In the genomic region with DNA sequence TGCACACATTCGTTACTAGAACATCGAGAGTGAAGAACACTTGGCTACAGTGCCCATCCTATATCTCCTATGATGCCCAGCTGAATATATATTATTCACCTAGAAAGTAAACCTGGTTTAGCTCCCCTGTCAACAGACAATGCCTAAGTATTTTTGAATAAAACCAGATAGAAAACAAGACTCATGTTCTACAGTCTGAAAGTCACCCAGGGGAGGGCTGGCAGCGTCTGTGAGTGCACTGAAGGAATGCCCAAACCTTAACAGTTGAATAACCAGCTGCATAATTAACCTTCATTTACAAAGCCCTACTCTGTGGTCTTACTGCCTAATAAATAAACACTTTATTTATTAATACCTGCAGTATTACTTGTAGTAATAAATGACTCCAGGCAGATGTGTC, we compare ENCODE assay signal across 19 mouse cellular contexts. TPM values are rescaled to one million over a fixed set of nuclear protein-coding genes. Genes with fewer than 3 reads are reported as not detected.
A peak's percentile ranks its signal among the peaks of the same experiment; 100 is the strongest.
DNase-seq lines count a peak whose midpoint lies in the region; ATAC-seq and TF ChIP-seq lines count a peak whose summit lies in the region.
"Had no signal": no experiment of that assay in that cellular context is flagged by ENCODE, and none has a peak within 500 bp of the region (broad histone marks: within the 10 kb centered on the region; RNA-seq: fewer than 3 reads in every experiment).

No protein-coding gene starts in this region.

- no peak for ATAC-seq in liver, postnatal 0 days
- no peak for ATAC-seq in liver, embryonic 11.5 days (replicated peaks; ENCODE audit: low FRiP score)
- ATAC-seq: forebrain, postnatal 0 days had no signal

- TF ChIP-seq POLR2A in ES-Bruce4 (IDR thresholded peaks at IDR 0.05; ENCODE audit: insufficient read depth, low read length) (no peak), myocyte (IDR thresholded peaks at IDR 0.05; ENCODE audit: insufficient read length, low read depth) (no peak)

- no peaks in the 10 kb centered on the region for H3K9me3 ChIP-seq in heart, embryonic 10.5 days
- H3K9me3 ChIP-seq in liver, postnatal 0 days (ENCODE audit: low read length), result no peaks in the 10 kb centered on the region
- no peaks in the 10 kb centered on the region for H3K9me3 ChIP-seq in liver, embryonic 11.5 days (ENCODE audit: control insufficient read depth, low read length)
- no peaks in the 10 kb centered on the region for H3K9me3 ChIP-seq in ES-Bruce4 (replicated peaks; ENCODE audit: control insufficient read depth, insufficient read depth, low read length, poor library complexity, severe bottlenecking)
- H3K9me3 ChIP-seq: embryonic facial prominence, embryonic 13.5 days; limb, embryonic 15.5 days; midbrain, embryonic 10.5 days; neural tube, embryonic 12.5 days had no signal

- H3K4me1 ChIP-seq in heart, embryonic 10.5 days, result peaks cover 70% of the 10 kb centered on the region
- peaks cover 41% of the 10 kb centered on the region for H3K4me1 ChIP-seq in liver, postnatal 0 days (ENCODE audit: insufficient read depth)
- peaks cover 43% of the 10 kb centered on the region for H3K4me1 ChIP-seq in liver, embryonic 11.5 days (replicated peaks; ENCODE audit: control insufficient read depth, insufficient read depth, low read length)
- H3K4me1 ChIP-seq in ES-Bruce4 (ENCODE audit: control insufficient read depth, insufficient read depth, low read length), result peaks cover 2% of the 10 kb centered on the region
- H3K4me1 ChIP-seq: neural tube, embryonic 12.5 days had no signal

- H3K79me2 ChIP-seq in myocyte (ENCODE audit: control insufficient read depth, insufficient read depth), result peaks cover 92% of the 10 kb centered on the region

- WGBS in heart, embryonic 10.5 days, result 90% methylated on average over 3 of the region's 3 CpGs
- 85% methylated on average over 3 of the region's 3 CpGs for WGBS in liver, postnatal 0 days (ENCODE audit: insufficient replicate concordance)
- 84% methylated on average over 3 of the region's 3 CpGs for WGBS in liver, embryonic 11.5 days

- no peak overlapping the region for H3K9ac ChIP-seq in liver, postnatal 0 days (replicated peaks)
- H3K9ac ChIP-seq in liver, embryonic 11.5 days (ENCODE audit: low read depth, low read length), result no peak overlapping the region
- H3K9ac ChIP-seq in ES-Bruce4 (ENCODE audit: low read depth, poor library complexity, severe bottlenecking), result peak overlapping the region; percentile 16; the same call in 1 of the 2 replicates
- H3K9ac ChIP-seq: embryonic facial prominence, embryonic 13.5 days; forebrain, postnatal 0 days; limb, embryonic 15.5 days; neural tube, embryonic 12.5 days had no signal

- peaks cover 6% of the 10 kb centered on the region; the same call in 1 of the 2 replicates for H3K36me3 ChIP-seq in heart, embryonic 10.5 days
- H3K36me3 ChIP-seq in liver, postnatal 0 days (replicated peaks; ENCODE audit: insufficient read depth, low read length), result peaks cover 11% of the 10 kb centered on the region
- H3K36me3 ChIP-seq in liver, embryonic 11.5 days (ENCODE audit: control insufficient read depth, insufficient read depth, low read length), result no peaks in the 10 kb centered on the region
- no peaks in the 10 kb centered on the region for H3K36me3 ChIP-seq in ES-Bruce4 (ENCODE audit: control insufficient read depth, insufficient read depth, low read length, poor library complexity, severe bottlenecking)
- peaks cover 8% of the 10 kb centered on the region for H3K36me3 ChIP-seq in myocyte (ENCODE audit: control insufficient read depth, insufficient read depth)
- H3K36me3 ChIP-seq: embryonic facial prominence, embryonic 13.5 days; limb, embryonic 15.5 days; neural tube, embryonic 12.5 days had no signal

- no peak overlapping the region for H3K4me3 ChIP-seq in heart, embryonic 10.5 days
- no peak overlapping the region for H3K4me3 ChIP-seq in liver, postnatal 0 days (ENCODE audit: low read depth, low read length)
- no peak overlapping the region for H3K4me3 ChIP-seq in liver, embryonic 11.5 days (ENCODE audit: low read depth, low read length)
- H3K4me3 ChIP-seq in ES-Bruce4 (ENCODE audit: low read depth, low read length), result peak overlapping the region; percentile 40; the same call in 1 of the 2 replicates
- H3K4me3 ChIP-seq in myocyte, result peak overlapping the region; percentile 19
- H3K4me3 ChIP-seq: embryonic facial prominence, embryonic 13.5 days; limb, embryonic 15.5 days; midbrain, embryonic 10.5 days; neural tube, embryonic 12.5 days had no signal

- H3K27ac ChIP-seq in heart, embryonic 10.5 days, result no peak overlapping the region
- H3K27ac ChIP-seq in liver, postnatal 0 days (ENCODE audit: low read depth), result 0 out of 2 replicates have a peak overlapping the region, but pooled peaks have one; percentile 4
- no peak overlapping the region for H3K27ac ChIP-seq in liver, embryonic 11.5 days (ENCODE audit: low read depth, low read length)
- peak overlapping the region; percentile 87 for H3K27ac ChIP-seq in ES-Bruce4 (ENCODE audit: insufficient read depth, low read length)
- H3K27ac ChIP-seq: embryonic facial prominence, embryonic 13.5 days; limb, embryonic 15.5 days; midbrain, embryonic 10.5 days; neural tube, embryonic 12.5 days had no signal

- no peak for TF ChIP-seq EP300 in liver, postnatal 0 days (IDR thresholded peaks at IDR 0.05; ENCODE audit: low read depth)
- TF ChIP-seq EP300 in ES-Bruce4 (IDR thresholded peaks at IDR 0.05; ENCODE audit: insufficient read depth, low read depth, low read length), result no peak

- H3ac ChIP-seq in myocyte (ENCODE audit: control insufficient read depth, insufficient read length), result no peak overlapping the region

- no peak for TF ChIP-seq CTCF in liver, postnatal 0 days (IDR thresholded peaks at IDR 0.05; ENCODE audit: low read depth)
- no peak for TF ChIP-seq CTCF in ES-Bruce4 (IDR thresholded peaks at IDR 0.05; ENCODE audit: low read depth, low read length)

- no peaks in the 10 kb centered on the region for H3K27me3 ChIP-seq in heart, embryonic 10.5 days (ENCODE audit: insufficient read depth, poor library complexity, severe bottlenecking)
- H3K27me3 ChIP-seq in liver, postnatal 0 days (ENCODE audit: insufficient read depth, low read length), result no peaks in the 10 kb centered on the region
- no peaks in the 10 kb centered on the region for H3K27me3 ChIP-seq in liver, embryonic 11.5 days (replicated peaks; ENCODE audit: control insufficient read depth, insufficient read depth, low read length)
- H3K27me3 ChIP-seq in ES-Bruce4 (ENCODE audit: control insufficient read depth, insufficient read depth, low read length, poor library complexity, severe bottlenecking), result no peaks in the 10 kb centered on the region
- no peaks in the 10 kb centered on the region for H3K27me3 ChIP-seq in myocyte (ENCODE audit: control insufficient read depth, insufficient read depth, insufficient read length)
- H3K27me3 ChIP-seq: embryonic facial prominence, embryonic 13.5 days; limb, embryonic 15.5 days; neural tube, embryonic 12.5 days; Patski had no signal

- no peak overlapping the region for H3K4me2 ChIP-seq in liver, postnatal 0 days (ENCODE audit: low read depth, low read length)
- H3K4me2 ChIP-seq in liver, embryonic 11.5 days, result no peak overlapping the region
- peak overlapping the region; percentile 96 for H3K4me2 ChIP-seq in myocyte (ENCODE audit: low read depth)
- H3K4me2 ChIP-seq: embryonic facial prominence, embryonic 13.5 days; limb, embryonic 15.5 days; neural tube, embryonic 12.5 days had no signal

- DNase-seq in heart, embryonic 10.5 days (ENCODE audit: low spot score), result peak; percentile 1
- no peak for DNase-seq in heart, postnatal 4 days
- DNase-seq in liver, postnatal 0 days, result no peak
- DNase-seq in liver, embryonic 11.5 days (ENCODE audit: low spot score), result no peak
- no peak for DNase-seq in B cell, adult 2 months
- DNase-seq: adrenal gland, adult 8-10 months; cerebellum, adult 11 months; cerebellum, postnatal 14 days; forebrain, postnatal 0 days; kidney, adult 11 months; right cerebral cortex, postnatal 4 days; thymus, postnatal 25 days had no signal

TF ChIP-seq in myocyte, 11 proteins besides CTCF, POLR2A, EP300 and RAD21:
- TF ChIP-seq MAX (IDR thresholded peaks at IDR 0.05; ENCODE audit: low read depth) (no peak), REST (IDR thresholded peaks at IDR 0.05; ENCODE audit: insufficient read depth, insufficient read length) (no peak), USF1 (IDR thresholded peaks at IDR 0.05; ENCODE audit: low read depth) (no peak), TCF12 (IDR thresholded peaks at IDR 0.05; ENCODE audit: insufficient read depth, poor library complexity, severe bottlenecking) (no peak), MYOG (IDR thresholded peaks at IDR 0.05; ENCODE audit: control insufficient read depth in 1 of 3, insufficient read depth in 1 of 3, insufficient read length in 2 of 3, low read depth in 2 of 3) (no peak), POLR2AphosphoS2 (IDR thresholded peaks at IDR 0.05; ENCODE audit: insufficient read length, low read depth) (no peak)

RNA-seq across cellular contexts. Expression of a gene that starts 19.9 kb away (rescaled TPM):
- polyA plus RNA-seq in heart, embryonic 10.5 days (2016; fragmentation: Nextera tagmentation; extraction: Ambion mirVana), result 42.8 and 45.0 TPM in 2 replicates
- 10 to 100 TPM; 53.2 to 54.5 TPM for total RNA-seq in heart, postnatal 4 days (2021)
- polyA plus RNA-seq in liver, postnatal 0 days (2015; fragmentation: Nextera tagmentation; extraction: Ambion mirVana), result 58.7 and 59.4 TPM in 2 replicates
- 69.6 and 77.5 TPM in 2 replicates for polyA plus RNA-seq in liver, embryonic 11.5 days (2014; fragmentation: Nextera tagmentation; extraction: Ambion mirVana)
- polyA plus RNA-seq in ES-Bruce4 (2011; ENCODE audit: insufficient read depth, insufficient read length, low read depth, missing spikeins) (103 and 105 TPM in 2 replicates), myocyte (2012; fragmentation: generic; extraction: Trizol) (74.1 TPM)

RNA-seq across cellular contexts. Expression of a gene that starts 25.5 kb away (rescaled TPM):
- polyA plus RNA-seq in heart, embryonic 10.5 days (2016; fragmentation: Nextera tagmentation; extraction: Ambion mirVana), result 188 and 209 TPM in 2 replicates
- total RNA-seq in heart, postnatal 4 days (2021), result 100 to 1,000 TPM; 504 to 509 TPM
- 86.9 and 90.7 TPM in 2 replicates for polyA plus RNA-seq in liver, postnatal 0 days (2015; fragmentation: Nextera tagmentation; extraction: Ambion mirVana)
- 222 and 234 TPM in 2 replicates for polyA plus RNA-seq in liver, embryonic 11.5 days (2014; fragmentation: Nextera tagmentation; extraction: Ambion mirVana)
- 775 and 839 TPM in 2 replicates for polyA plus RNA-seq in ES-Bruce4 (2011; ENCODE audit: insufficient read depth, insufficient read length, low read depth, missing spikeins)
- polyA plus RNA-seq in myocyte (2012; fragmentation: generic; extraction: Trizol), result 193 TPM

Comparison
In these comparisons a context has a peak if more than half of its experiments do, and no peak if none do; other contexts are left out.
1. H3K27ac ChIP-seq: peak in liver, postnatal 0 days (single experiment) and ES-Bruce4 (single experiment); none in heart, embryonic 10.5 days (single experiment) and liver, embryonic 11.5 days (single experiment).
2. H3K4me3 ChIP-seq: peak in ES-Bruce4 (single experiment) and myocyte (single experiment); none in heart, embryonic 10.5 days (single experiment), liver, postnatal 0 days (single experiment) and liver, embryonic 11.5 days (single experiment).